Mouse (Mus musculus) adrenal gland, adult (tissue): ENCODE measurements around the gene Nfib.

Source experiments
- DNase-seq, 2 experiments: peaks; one replicate each; pipeline ENCODE4 v3.0.0; 2022 to 2023; ENCODE audit warnings: low spot score in 1 of 2; ENCODE audit not compliant: inconsistent age in 2 of 2

The Nfib gene

DNA sequence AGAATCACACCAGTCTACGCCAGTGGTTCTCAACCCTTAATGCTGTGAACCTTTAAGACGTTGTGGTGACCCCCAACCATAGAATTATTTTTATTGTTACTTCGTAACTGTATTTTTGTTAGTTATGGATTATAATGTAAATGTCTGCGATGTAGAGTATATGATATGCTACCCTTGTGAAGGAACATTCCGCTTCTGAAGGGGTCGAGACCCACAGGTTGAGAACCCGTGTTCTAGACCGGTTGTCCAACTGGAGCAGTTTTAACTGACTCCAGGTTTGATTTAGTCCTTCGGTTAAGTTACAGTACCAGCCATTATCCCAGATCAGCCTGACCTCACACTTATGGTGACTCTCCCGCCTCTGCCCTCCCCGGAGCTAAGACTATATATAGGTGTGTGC, 70.4 kb downstream of the Nfib start:
- DNase-seq = no peak

DNA sequence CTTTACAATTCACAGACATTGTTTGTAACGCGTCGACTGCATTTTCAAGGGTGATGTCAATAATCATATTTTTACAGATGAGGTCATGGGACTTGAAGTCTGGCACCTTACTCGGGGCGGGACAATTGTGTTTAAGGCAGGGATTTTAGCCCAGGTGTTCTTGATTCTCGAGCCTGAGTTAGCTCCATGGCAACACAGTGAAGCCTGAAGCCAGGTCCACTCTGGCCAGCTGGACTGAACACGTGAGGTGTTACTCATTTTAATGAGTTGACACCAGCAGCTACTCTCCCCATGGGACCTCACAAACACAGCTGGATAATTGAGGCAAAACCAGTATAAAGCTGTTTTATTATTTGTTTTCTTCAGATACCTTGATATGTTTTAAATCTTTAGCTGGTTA, 71.2 kb downstream of the Nfib start:
- DNase-seq = no peak

DNA sequence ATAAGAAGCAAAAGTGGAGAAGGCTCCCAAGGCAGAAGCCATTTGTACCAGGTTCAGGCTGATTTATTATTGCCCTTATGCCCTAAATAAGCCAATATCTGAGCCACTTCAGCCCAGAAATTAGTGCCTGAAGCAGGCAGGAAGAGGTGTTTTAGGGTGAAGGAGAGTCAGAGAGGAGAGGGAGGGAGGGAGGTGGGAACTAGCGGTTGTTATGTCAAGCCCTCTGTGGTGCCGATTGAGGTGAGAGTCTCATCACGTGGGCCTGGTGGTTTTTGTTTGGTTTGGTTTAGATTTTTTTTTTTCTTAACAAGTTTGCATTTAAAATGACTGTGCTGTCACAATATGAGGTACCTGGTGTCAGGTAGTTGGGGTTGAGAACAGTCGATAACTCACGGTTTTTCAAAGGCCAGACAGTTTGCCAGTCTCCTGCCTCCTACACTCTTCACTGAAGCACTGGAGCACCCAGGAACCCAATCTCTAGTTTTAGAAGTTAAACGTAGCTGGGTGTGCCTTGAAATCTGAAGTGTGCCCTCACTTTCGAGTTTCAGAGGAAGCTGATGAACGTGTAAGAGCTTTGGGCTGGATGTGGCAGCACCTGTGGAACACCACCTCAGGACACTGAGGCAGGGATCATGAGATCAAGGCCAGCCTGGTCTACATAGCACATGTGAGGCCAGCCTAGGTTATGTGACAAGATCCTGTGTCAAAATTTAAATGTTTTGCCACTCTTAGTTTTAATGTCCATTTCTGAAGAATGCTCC, 81.1 kb downstream of the Nfib start:
- no peak for DNase-seq

DNA sequence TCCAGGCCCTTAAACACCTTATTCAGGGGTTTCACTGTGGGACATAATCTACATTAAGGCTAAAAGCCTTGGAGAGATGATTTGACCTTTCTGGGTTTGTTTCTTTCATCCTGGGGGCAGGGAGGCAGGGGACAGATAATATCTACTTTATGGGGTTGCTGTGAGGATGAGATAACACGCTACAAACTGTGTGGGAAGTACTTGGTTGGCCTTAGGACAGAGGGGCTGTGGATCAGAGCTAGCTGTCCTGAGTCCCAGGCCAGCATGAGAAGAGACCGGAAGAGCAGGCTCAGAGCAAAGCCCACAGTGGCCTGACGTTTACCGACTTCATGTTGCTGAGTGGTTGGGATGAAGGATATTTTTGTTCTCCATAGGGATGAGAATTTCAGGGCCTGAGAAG, 81.7 kb downstream of the Nfib start:
- no peak for DNase-seq

DNA sequence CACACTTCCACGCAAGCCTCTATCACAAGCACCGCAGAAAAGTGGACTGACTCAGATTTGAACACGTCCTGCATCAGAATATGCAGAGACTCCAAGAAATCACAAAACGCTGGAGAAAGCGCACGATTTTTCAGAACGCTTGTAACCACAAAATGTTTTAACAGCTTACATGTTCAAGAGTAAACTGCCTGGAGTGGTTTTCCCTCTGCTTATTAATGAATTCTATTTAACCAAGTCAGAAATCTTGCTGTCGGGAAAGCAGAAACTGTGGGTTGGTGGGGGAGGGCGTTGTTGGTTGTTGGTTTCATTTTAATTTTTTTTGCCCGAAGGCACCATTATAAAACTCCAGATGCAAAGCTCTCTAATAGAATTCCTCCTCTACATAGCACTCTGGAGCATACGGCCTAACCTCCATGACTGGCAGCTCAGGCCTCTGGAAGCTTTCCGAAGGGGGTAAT, 82.4 kb downstream of the Nfib start:
- no peak for DNase-seq

- DNase-seq = peak; percentile 68 to 83
Observed at GRCm38 (mm10) chr4:82622321-82622836, 83.2 kb downstream of the Nfib start.

- peak in 1 of 2 experiments; percentile 64 for DNase-seq
Observed at GRCm38 (mm10) chr4:82619539-82619941, 86.0 kb downstream of the Nfib start.

DNA sequence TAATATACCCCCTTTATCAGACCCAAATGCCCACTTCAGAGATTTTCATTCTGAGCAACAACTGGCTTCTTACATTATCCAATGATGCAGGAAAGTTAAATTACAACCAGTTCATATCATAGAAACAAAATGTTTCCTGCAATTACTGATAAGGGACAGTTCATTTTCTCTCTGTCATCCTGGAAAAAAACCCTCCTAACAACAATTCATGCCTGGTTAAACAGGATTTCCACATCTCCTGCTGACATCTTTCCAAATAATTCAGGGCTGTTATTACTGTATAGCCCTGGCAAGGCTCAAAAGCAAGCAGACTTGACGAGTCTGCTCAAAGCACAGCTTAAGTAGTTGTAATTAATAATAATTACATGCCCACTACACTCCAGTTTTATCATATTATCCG, 86.5 kb downstream of the Nfib start:
- DNase-seq = no peak

- DNase-seq = no peak
Observed at GRCm38 (mm10) chr4:82617257-82617656, 88.3 kb downstream of the Nfib start.

GRCm38 (mm10) chr4:82615712-82616111, 89.8 kb downstream of the Nfib start:
- no peak for DNase-seq

DNA sequence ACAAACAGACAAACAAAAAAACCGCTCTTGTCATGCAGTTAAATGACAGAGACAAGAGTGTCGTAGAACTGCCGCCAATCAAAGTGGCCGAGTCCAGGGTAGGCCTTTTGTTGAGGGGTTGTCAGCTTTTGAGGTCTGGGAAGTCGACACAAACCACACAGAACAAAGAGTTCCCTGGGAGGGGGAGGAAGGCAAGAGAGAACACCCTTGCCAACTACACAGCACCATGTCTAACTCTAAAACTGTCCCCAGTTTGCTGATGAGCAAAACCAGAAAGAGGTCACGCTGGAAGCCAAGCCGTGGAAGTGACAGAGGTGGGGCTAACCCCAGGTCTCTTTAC, 91.1 kb downstream of the Nfib start:
- DNase-seq = no peak

DNA sequence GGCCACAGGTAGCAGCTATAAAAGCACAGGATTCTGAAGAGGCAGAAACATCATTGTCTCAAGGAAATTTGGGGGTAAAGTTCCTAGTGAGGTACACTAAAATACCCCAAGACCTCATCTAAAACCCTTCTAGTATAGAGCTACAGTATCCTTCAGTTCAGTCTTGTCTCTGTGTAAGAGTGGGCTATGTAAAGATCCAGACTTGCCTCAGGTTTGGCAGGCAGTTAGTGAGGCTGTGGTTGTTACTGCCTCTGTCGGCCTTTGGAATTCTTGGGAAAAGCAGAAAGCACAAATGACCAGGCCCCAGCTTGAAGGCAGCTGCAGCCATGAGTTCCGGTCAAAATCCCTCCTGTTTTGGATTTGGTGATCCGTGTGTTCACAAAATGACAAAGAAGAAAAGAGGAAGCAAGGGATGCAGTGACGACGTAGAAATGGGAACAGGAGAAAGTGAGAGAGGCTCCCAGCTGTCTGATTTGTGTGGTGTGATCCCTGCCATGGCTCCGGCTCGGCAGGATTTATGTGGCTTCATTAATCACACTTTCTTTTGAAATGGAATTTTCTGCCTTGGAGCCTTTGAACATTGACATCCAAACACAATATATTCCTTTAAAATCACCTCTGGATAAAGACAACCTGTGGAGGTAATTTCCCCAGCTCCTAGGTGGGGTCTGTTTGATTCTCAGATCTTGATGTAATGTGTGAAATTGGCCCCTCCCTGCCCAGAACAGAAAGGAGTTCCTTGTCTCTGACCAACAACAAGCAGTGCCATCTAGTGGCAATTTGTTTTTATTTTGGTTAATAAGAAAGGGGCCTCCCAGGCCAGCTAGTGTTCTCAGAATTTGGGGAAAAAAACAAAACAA, 91.7 kb downstream of the Nfib start:
- DNase-seq = peak; percentile 7 to 82

DNA sequence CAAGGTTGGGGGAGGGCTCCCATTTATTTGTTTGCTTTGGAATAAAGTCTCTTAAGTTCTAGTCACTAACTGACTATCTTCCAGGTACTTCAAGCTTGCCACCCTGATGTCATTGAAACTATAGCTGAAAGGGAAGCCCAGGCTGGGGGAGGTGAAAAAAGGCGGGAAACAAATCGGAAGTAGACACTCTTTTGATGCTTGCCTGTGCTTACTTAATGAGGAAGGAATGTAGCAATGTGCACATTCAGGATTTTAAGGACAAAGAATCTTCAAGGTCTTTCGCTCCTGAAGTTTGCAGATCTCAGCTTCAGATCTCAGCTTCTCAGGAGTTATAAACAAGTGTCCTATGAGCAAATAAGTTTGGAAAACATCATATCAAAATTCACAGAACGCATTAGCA, 95.9 kb downstream of the Nfib start:
- no peak for DNase-seq

DNA sequence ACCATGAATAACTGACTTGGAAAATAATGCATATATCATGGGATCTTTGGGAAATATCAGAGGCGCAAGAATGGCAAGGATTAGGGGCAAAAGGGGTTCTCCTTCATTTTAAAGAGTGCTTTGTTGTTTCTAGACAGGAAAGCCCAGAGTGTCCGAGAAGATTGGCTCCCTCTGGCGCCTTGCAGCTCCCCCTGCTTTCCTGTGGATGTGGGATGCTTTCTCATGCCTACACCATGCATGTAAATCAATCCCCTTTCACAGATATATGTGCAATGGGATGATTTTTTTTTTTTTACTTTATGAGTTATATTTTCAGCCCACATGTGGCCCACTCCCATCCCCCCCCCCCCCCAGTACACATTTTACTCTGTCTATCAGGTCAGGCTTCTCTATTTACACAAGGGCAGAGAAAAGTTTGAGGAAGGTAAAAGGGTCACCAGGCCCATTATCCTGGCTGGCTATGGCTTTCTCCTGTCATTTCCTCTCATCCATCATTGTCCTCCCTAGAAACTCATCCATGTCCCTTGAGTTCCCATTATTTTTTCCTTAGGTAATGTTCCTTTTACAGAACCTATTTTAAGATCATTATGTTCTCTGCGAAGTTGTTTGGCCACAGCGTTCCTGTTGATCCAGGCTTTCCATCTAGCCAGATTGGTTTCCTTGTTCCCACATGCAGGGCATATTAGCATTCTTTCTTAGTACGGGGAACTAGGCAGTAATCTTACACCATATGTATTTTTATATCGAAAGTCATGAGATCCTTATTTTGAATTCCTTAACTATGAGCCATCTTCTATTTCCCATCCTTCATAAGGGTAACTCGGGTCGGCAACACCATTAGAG, 96.6 kb downstream of the Nfib start:
- DNase-seq = no peak

DNA sequence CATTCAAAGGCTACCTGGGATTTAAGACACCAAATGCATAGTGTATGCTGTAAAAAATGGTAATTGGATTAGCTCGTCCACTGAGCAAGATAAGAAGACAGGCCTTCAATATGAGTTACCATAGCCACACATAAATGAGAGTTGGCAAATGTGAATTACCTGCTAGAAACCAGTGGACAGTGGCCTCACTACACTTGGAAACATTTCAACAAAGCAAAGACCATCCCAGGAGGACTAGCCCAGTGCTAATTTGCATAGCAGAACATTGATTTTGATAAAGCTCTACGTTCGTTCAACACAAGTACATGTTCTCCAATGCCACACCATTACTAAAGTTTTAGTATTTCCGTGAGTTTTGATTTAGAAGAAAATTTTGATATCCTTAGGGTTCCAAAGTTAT, 98.3 kb downstream of the Nfib start:
- DNase-seq = no peak

DNA sequence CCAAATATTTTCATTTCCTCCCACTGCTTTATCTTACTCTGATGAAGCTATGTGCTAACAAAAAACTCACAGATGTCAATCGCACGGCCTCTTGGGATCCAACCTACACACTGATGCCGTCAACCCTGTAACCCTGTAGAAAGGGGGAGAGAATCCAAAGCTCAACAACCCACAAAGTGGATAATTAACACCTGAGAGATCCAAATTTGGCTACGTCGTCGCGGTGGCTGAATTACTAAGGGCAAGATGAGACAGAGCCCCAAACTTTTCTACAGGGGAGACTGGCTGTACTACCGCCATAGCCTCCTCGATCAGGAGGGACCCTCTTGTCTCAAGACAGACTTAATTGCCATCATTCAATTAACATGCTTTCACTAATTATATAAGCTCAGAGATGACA, 99.2 kb downstream of the Nfib start:
- DNase-seq = no peak

- no peak for DNase-seq
Observed at GRCm38 (mm10) chr4:82605034-82605784, 100.3 kb downstream of the Nfib start.

- no peak for DNase-seq
Observed at GRCm38 (mm10) chr4:82604501-82604900, 101.0 kb downstream of the Nfib start.

DNA sequence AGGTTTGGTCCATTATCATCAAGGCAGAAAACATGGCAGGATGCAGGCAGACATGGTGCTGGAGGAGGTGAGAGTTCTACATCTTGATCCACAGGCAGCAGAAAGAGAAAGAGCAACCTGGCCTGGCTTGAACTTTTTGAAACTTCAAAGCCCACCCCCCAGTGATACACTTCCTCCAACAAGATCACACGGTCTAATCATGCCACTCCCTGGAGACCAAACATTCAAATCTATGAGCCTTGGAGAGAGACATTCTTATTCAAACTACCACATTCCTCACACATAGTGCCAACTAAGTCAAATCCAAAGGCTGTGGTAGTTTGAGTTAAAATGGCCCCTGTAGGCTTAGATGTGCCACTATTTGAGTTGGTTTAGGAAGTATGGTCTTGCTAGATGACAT, 104.9 kb downstream of the Nfib start:
- no peak for DNase-seq

DNA sequence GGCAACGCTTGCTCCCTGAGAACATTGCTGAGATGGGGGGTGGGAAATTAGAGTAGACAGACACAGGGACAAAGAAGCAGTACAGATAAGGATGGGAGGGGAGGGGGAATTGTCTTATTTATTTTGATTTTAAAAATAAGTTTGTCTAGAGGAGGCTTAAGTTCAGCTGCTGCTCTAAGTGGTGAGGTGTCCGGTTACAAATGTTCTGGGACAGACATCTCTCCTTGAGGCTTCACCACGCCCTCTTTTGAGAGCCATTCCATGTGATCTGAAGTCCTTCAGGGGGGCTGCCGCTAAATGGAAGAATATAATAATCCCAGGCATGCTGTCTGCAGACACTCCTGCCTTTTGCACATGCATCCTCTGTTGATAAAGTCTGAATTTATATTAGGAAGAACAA, 107.1 kb downstream of the Nfib start:
- DNase-seq = no peak
